ENCODE assay signal across 14 mouse cellular contexts in the genomic region with DNA sequence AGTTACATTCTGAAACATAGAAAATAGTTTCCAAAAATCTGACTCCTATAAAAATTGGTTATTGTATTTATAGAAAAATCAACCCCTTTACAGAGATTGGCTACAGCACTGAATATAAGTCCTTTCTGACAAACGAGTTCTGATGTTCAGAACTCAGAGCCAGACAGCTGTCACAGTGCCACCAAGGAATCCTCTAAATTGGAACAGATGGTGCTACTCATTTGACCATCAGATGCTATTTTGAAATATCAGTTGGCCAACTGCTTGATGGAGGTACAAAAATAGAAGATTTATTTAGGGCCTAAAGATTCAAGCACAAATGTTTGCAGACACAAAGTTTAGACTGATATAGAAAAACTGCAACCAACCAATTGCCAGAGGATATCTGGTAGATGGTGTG.
A peak's percentile ranks its signal among the peaks of the same experiment; 100 is the strongest.
DNase-seq lines count a peak whose midpoint lies in the region; ATAC-seq and TF ChIP-seq lines count a peak whose summit lies in the region.
"Had no signal": no experiment of that assay in that cellular context is flagged by ENCODE, and none has a peak within 500 bp of the region (broad histone marks: within the 10 kb centered on the region; RNA-seq: fewer than 3 reads in every experiment).

No protein-coding gene starts in this region.

- no peaks in the 10 kb centered on the region for H3K36me3 ChIP-seq in midbrain, embryonic 14.5 days (ENCODE audit: control insufficient read depth, insufficient read depth, low read length)
- no peaks in the 10 kb centered on the region for H3K36me3 ChIP-seq in midbrain, embryonic 15.5 days (replicated peaks)
- no peaks in the 10 kb centered on the region for H3K36me3 ChIP-seq in myocyte (ENCODE audit: control insufficient read depth, insufficient read depth)

- H3K4me2 ChIP-seq in midbrain, embryonic 14.5 days (ENCODE audit: low read length): no peak overlapping the region
- no peak overlapping the region for H3K4me2 ChIP-seq in midbrain, embryonic 15.5 days
- no peak overlapping the region for H3K4me2 ChIP-seq in myocyte (ENCODE audit: low read depth)
- H3K4me2 ChIP-seq: lung, embryonic 14.5 days had no signal

- H3K4me1 ChIP-seq in midbrain, embryonic 14.5 days (ENCODE audit: control insufficient read depth, insufficient read depth, low read length): no peaks in the 10 kb centered on the region
- H3K4me1 ChIP-seq in midbrain, embryonic 15.5 days: no peaks in the 10 kb centered on the region

- no peaks in the 10 kb centered on the region for H3K27me3 ChIP-seq in midbrain, embryonic 14.5 days (ENCODE audit: control insufficient read depth, insufficient read depth, low read length)
- no peaks in the 10 kb centered on the region for H3K27me3 ChIP-seq in midbrain, embryonic 15.5 days (replicated peaks)
- H3K27me3 ChIP-seq in myocyte (ENCODE audit: control insufficient read depth, insufficient read depth, insufficient read length): no peaks in the 10 kb centered on the region

- no peak for TF ChIP-seq POLR2A in myocyte (IDR thresholded peaks at IDR 0.05; ENCODE audit: insufficient read length, low read depth)

- no peak overlapping the region for H3K27ac ChIP-seq in midbrain, embryonic 14.5 days (replicated peaks; ENCODE audit: low read depth, low read length)
- no peak overlapping the region for H3K27ac ChIP-seq in midbrain, embryonic 15.5 days

- H3ac ChIP-seq in myocyte (ENCODE audit: control insufficient read depth, insufficient read length): no peak overlapping the region

- H3K79me2 ChIP-seq in myocyte (ENCODE audit: control insufficient read depth, insufficient read depth): no peaks in the 10 kb centered on the region

- H3K9ac ChIP-seq in midbrain, embryonic 14.5 days (replicated peaks; ENCODE audit: low read length): no peak overlapping the region
- H3K9ac ChIP-seq in midbrain, embryonic 15.5 days: no peak overlapping the region
- H3K9ac ChIP-seq: lung, embryonic 14.5 days had no signal

- no peak overlapping the region for H3K4me3 ChIP-seq in midbrain, embryonic 14.5 days (replicated peaks; ENCODE audit: low read depth, low read length)
- no peak overlapping the region for H3K4me3 ChIP-seq in midbrain, embryonic 15.5 days
- H3K4me3 ChIP-seq in myocyte: no peak overlapping the region
- H3K4me3 ChIP-seq: erythroblast, embryonic 14.5 days had no signal

- no peaks in the 10 kb centered on the region for H3K9me3 ChIP-seq in midbrain, embryonic 14.5 days (ENCODE audit: control insufficient read depth, low read length)
- no peaks in the 10 kb centered on the region for H3K9me3 ChIP-seq in midbrain, embryonic 15.5 days

- ATAC-seq in midbrain, embryonic 14.5 days (ENCODE audit: low FRiP score, low TSS enrichment): no peak; the same call in 1 of the 2 replicates
- no peak for ATAC-seq in midbrain, embryonic 15.5 days (replicated peaks)
- ATAC-seq: inflammation-experienced regulatory T-cells, adult 6 months; Patski had no signal

- peak; percentile 42 to 62 for DNase-seq in heart, adult 18-20 months
- no peak for DNase-seq in heart, postnatal 4 days
- peak; percentile 30 for DNase-seq in midbrain, embryonic 14.5 days
- peak; percentile 62 for DNase-seq in cerebellum, adult 9-10 months
- no peak for DNase-seq in layer of hippocampus, adult 11-12 months (ENCODE audit: low spot score)
- DNase-seq: adrenal gland, postnatal 10 days; kidney, postnatal 36 days; lung, embryonic 14.5 days; thymus, adult 18-20 months had no signal

- 38% methylated on average over 1 of the region's 1 CpGs for WGBS in midbrain, embryonic 14.5 days
- 21% methylated on average over 1 of the region's 1 CpGs for WGBS in midbrain, embryonic 15.5 days

TF ChIP-seq in myocyte, 11 proteins besides CTCF, POLR2A, EP300 and RAD21:
- no peak for TF ChIP-seq SRF (IDR thresholded peaks at IDR 0.05; ENCODE audit: control insufficient read depth, insufficient read length, low read depth)
- TF ChIP-seq TCF12 (IDR thresholded peaks at IDR 0.05; ENCODE audit: insufficient read depth, poor library complexity, severe bottlenecking): peak; percentile 75
- TF ChIP-seq E2F4 (IDR thresholded peaks at IDR 0.05; ENCODE audit: insufficient read depth): no peak
- TF ChIP-seq USF1 (IDR thresholded peaks at IDR 0.05; ENCODE audit: low read depth): no peak
- TF ChIP-seq POLR2AphosphoS2 (IDR thresholded peaks at IDR 0.05; ENCODE audit: insufficient read length, low read depth): no peak
- TF ChIP-seq MYOD1 (IDR thresholded peaks at IDR 0.05; ENCODE audit: control insufficient read depth in 1 of 3, insufficient read length in 2 of 3, low read depth in 2 of 3): peak; percentile 36 to 87 (median 74)
- TF ChIP-seq TCF3 (IDR thresholded peaks at IDR 0.05; ENCODE audit: insufficient read length, low read depth): peak; percentile 26
- no peak for TF ChIP-seq REST (IDR thresholded peaks at IDR 0.05; ENCODE audit: insufficient read depth, insufficient read length)
- TF ChIP-seq MYOG (IDR thresholded peaks at IDR 0.05; ENCODE audit: control insufficient read depth in 1 of 3, insufficient read depth in 1 of 3, insufficient read length in 2 of 3, low read depth in 2 of 3): peak in 2 of 3 experiments; percentile 24 to 90
- TF ChIP-seq CEBPB (IDR thresholded peaks at IDR 0.05; ENCODE audit: insufficient read depth, poor library complexity, severe bottlenecking): no peak
- TF ChIP-seq MAX (IDR thresholded peaks at IDR 0.05; ENCODE audit: low read depth): no peak

Comparison
In these comparisons a context has a peak if more than half of its experiments do, and no peak if none do; other contexts are left out.
1. DNase-seq: peak in heart, adult 18-20 months (2 of 2), midbrain, embryonic 14.5 days (single experiment) and cerebellum, adult 9-10 months (single experiment); none in heart, postnatal 4 days (single experiment) and layer of hippocampus, adult 11-12 months (single experiment).